Mouse (Mus musculus) intestine, embryonic 14.5 days (tissue): ENCODE results near the gene Riox1. TPM values are rescaled to one million over a fixed set of nuclear protein-coding genes. Genes with fewer than 3 reads are reported as not detected.

Source experiments
- ATAC-seq: fragments of 200-750 bp; cut with Nextera tagmentation; replicated peaks from 2 replicates; pipeline ENCODE4 v1.8.0; 2017; ENCODE audit warnings: low read depth, moderate number of reproducible peaks, moderate TSS enrichment, moderate library complexity; ENCODE audit not compliant: low FRiP score, low TSS enrichment
- DNase-seq: peaks from one replicate; pipeline ENCODE4 v3.0.0-alpha.2; 2018; ENCODE audit warnings: low spot score
- H3K27ac ChIP-seq: fragments of 300-500 bp; sonication (generic); 2 replicates; pipeline ENCODE4 v1.5.1; 2014; ENCODE audit warnings: low read depth, mild to moderate bottlenecking, control low read depth
- H3K27me3 ChIP-seq: fragments of 300-500 bp; sonication (generic); replicated peaks from 2 replicates; pipeline ENCODE4 v1.6.1; 2014; ENCODE audit warnings: low read length, control low read depth; ENCODE audit not compliant: control insufficient read depth, insufficient read depth
- H3K36me3 ChIP-seq: fragments of 300-500 bp; sonication (generic); 2 replicates; pipeline ENCODE4 v1.6.1; 2014; ENCODE audit warnings: low read length, control low read depth; ENCODE audit not compliant: control insufficient read depth, insufficient read depth
- H3K4me1 ChIP-seq: fragments of 300-500 bp; sonication (generic); replicated peaks from 2 replicates; pipeline ENCODE4 v1.6.1; 2014; ENCODE audit warnings: low read length, control low read depth, mixed read lengths; ENCODE audit not compliant: control insufficient read depth, insufficient read depth
- H3K4me2 ChIP-seq: fragments of 300-500 bp; sonication (generic); 2 replicates; pipeline ENCODE4 v1.6.1; 2014; ENCODE audit warnings: low read length
- H3K4me3 ChIP-seq: fragments of 300-500 bp; sonication (generic); 2 replicates; pipeline ENCODE4 v1.5.1; 2014; ENCODE audit warnings: low read depth, low read length, control low read depth, mixed read lengths
- H3K9ac ChIP-seq: fragments of 300-500 bp; sonication (generic); 2 replicates; pipeline ENCODE4 v1.6.1; 2014; ENCODE audit warnings: mild to moderate bottlenecking, low read length
- H3K9me3 ChIP-seq: fragments of 300-500 bp; sonication (generic); 2 replicates; pipeline ENCODE4 v1.6.1; 2016; ENCODE audit warnings: low read length, control low read depth; ENCODE audit not compliant: control insufficient read depth
- WGBS: fragments of 180-500 bp; shearing (Covaris S2); extraction: QIAGEN DNeasy Blood & Tissue Kit; methylation state at CpG from one replicate; pipeline ENCODE4 v1.1.7; 2014; 5-methylcytosine and 5-hydroxymethylcytosine counted together
- polyA plus RNA-seq: library from polyadenylated mRNA; unstranded; fragments of >200 nt; fragmentation: Nextera tagmentation; extraction: Ambion mirVana; gene quantifications from 2 replicates; pipeline ENCODE4 v1.2.1, GENCODE M21; 2014

Gene Riox1
- 13.0 and 17.2 TPM in 2 replicates for polyA plus RNA-seq

DNA sequence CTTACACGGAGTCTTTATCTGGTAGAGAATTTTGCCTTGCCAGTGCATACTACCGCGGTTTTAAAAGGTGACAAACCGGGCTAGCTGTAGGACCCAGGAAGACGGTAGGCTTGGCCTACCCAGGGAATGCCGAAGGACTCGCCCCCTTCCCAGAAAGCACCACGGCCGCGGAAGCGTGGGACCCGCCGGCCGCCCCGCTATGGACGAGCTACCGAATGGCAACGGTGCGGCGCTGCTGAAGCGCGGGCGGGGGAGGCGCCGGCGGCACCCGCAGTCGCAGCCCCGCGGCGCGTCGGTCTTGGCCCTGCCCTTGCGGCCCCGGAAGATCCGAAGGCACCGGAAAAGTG, at the start of gene Riox1:
Gene Riox1 (plus strand): TSS at position 116 of the 347 bp plus-strand sequence.
- ATAC-seq = peak; percentile 92
- H3K4me3 ChIP-seq = peak within 1 kb of the TSS; percentile 76

DNA sequence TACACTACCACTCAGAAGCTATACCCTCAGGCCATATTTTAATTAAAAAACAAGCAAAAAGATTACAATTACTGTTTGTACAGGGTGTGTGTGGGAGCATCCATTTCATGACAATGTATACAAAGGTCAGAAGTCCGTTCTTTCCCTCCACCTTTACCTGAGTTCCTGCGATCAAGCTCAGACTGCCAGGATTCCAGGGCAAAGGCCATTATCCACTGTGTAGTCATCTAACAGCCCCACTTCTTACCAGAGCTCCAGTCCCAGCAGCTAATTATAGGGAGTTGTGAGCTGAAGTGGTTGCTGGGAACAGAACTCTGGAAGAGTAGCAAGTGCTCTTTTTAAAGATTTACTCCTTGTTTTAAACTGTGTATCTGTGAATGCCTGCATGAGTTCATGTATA, 40.0 kb upstream of the Riox1 start:
- Histone ChIP-seq H3K27me3 (no peaks in the 10 kb centered on the region), H3K9me3 (no peaks in the 10 kb centered on the region)
- ATAC-seq = no peak

More for the DNA sequence above, at the start of gene Riox1:
- H3K27ac ChIP-seq = peak within 1 kb of the TSS; percentile 75
- DNase-seq = peak; percentile 91
- H3K4me2 ChIP-seq = peak within 1 kb of the TSS; percentile 91
- WGBS = under 1% methylated on average over 37 of the region's 37 CpGs
- peaks cover 14% of the 10 kb centered on the region for H3K36me3 ChIP-seq
- peaks cover 11% of the 10 kb centered on the region for H3K4me1 ChIP-seq
- H3K9me3 ChIP-seq = no peaks in the 10 kb centered on the region
- peak within 1 kb of the TSS; percentile 79 for H3K9ac ChIP-seq
- H3K27me3 ChIP-seq = no peaks in the 10 kb centered on the region

DNA sequence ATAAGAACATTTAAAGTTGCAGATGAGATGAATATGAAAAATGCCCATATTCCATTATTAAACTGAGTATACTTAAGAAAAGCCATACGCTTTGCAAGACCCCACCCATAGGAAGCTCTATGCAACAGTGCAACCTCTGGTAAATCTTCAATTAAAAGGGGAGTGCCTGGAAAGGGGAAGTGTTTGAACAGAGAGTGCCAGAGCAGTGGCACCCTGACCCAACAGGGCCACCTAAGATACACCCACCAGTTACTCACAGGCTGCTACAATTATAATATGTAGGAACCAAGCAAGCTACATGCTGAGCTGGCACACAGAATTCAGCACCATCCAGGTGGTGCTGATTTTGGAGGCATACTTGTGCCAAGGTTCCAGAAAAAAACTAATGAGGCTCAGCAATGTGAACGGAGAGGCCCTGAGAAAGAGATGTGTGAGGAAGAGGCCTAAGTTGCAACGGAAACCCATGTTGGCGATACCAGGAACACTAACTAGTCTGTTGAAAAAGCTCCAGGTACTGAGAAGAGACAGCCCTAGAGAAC, 36.1 kb upstream of the Riox1 start:
- no peaks in the 10 kb centered on the region for H3K27me3 ChIP-seq
- peaks cover 3% of the 10 kb centered on the region; the same call in 1 of the 2 replicates for H3K4me1 ChIP-seq
- no peaks in the 10 kb centered on the region for H3K9me3 ChIP-seq
- DNase-seq (no peak), ATAC-seq (no peak)
- 95% methylated on average over 4 of the region's 4 CpGs for WGBS
- 0 out of 2 replicates have a peak, but pooled peaks cover 9% of the 10 kb centered on the region for H3K36me3 ChIP-seq
- H3K9ac ChIP-seq = no peak overlapping the region
- no peak overlapping the region for H3K4me3 ChIP-seq
- H3K27ac ChIP-seq = no peak overlapping the region
- H3K4me2 ChIP-seq = no peak overlapping the region

More for the DNA sequence above, 40.0 kb upstream of the Riox1 start:
- H3K4me1 ChIP-seq = 0 out of 2 replicates have a peak, but pooled peaks cover 3% of the 10 kb centered on the region
- H3K27ac ChIP-seq = no peak overlapping the region
- 0 out of 2 replicates have a peak, but pooled peaks cover 5% of the 10 kb centered on the region for H3K36me3 ChIP-seq
- H3K9ac ChIP-seq = no peak overlapping the region
- H3K4me3 ChIP-seq = no peak overlapping the region
- DNase-seq = no peak
- no peak overlapping the region for H3K4me2 ChIP-seq
- 74% methylated on average over 2 of the region's 2 CpGs for WGBS

DNA sequence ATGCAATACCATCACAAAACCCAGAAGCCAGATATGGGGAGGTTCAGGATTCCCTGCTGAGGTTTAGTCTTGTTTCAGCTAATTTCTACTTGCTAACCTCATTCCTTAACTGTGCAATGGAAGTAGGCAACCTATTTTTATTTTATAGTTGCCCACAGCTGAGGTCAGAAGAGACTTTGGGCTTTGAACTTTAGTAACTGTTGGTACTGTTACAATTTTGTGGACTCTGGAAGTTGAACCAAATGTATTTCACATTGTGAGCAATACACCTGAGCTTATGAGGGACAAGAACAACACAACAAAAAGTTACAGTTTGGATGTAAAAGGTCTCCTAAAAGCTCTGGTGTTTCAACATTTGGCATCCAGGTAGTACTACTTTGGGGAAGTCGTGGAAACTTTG, 35.6 kb upstream of the Riox1 start:
- no peak for ATAC-seq
- 81% methylated on average over 1 of the region's 1 CpGs for WGBS

DNA sequence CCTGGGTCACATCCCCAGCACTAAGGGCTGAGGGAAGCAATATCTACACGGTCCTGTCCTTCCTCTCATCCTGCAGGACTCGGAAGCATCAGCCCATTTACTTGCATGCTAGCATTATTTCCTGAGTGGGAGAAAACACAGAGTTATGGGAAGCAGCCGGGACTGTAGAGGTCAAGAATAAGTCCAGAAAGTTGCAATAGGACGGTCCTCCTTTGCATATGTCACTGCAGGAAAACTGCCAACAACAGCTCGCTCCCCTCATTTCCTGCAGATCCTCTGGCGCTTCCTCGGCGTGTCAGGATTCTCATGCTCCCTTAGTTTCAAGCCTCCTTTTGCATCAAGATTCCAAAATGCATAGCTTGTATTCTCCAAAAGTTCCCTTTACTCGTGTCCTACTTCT, 33.5 kb upstream of the Riox1 start:
- Histone ChIP-seq H3K4me3 (no peak overlapping the region), H3K4me1 (peaks cover 8% of the 10 kb centered on the region), H3K9me3 (no peaks in the 10 kb centered on the region), H3K27ac (no peak overlapping the region), H3K27me3 (no peaks in the 10 kb centered on the region), H3K4me2 (no peak overlapping the region), H3K9ac (no peak overlapping the region), H3K36me3 (0 out of 2 replicates have a peak, but pooled peaks cover 9% of the 10 kb centered on the region)
- ATAC-seq (no peak), DNase-seq (no peak)
- 66% methylated on average over 9 of the region's 9 CpGs for WGBS

More for the DNA sequence above, 35.6 kb upstream of the Riox1 start:
- Histone ChIP-seq H3K4me3 (no peak overlapping the region), H3K9ac (no peak overlapping the region), H3K27ac (no peak overlapping the region), H3K36me3 (0 out of 2 replicates have a peak, but pooled peaks cover 9% of the 10 kb centered on the region), H3K4me1 (peaks cover 3% of the 10 kb centered on the region; the same call in 1 of the 2 replicates), H3K27me3 (no peaks in the 10 kb centered on the region), H3K9me3 (no peaks in the 10 kb centered on the region), H3K4me2 (no peak overlapping the region)
- DNase-seq = no peak

DNA sequence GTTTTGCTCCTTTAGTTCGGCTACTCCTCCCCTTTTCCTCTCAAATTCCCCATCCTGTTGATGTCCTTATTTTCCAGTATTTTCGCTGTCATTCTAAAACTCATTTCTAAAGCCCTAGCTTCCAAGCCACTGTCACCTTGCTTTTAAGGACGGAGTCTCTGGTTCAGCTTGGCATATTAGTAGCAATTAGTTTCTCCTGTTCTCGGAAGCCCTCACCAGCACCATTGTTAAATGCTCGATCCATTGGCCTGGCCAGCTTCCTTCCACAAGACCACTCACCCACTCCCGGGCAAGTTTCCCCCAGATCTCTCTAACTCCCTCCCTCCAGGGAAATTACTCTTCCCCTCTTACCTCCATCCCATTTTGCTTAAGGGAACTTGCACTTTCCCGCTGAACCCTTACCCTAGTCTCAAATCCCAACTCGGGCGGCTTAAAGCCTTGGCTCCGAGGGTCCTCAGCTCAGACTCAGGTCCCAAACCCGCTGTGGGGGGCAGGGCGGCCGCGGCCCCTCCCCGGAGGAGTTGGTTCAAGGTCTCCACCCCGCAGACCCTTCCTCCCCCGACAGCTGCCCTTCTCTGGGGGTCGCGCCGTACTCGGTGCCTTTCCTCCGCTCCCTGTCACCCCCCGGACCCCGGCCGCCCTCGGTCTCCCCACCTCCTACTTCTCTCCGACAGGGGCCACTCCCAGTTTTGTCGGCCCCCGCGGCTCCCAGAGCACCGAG, 29.5 kb upstream of the Riox1 start:
- H3K4me1 ChIP-seq = peaks cover 16% of the 10 kb centered on the region
- H3K9me3 ChIP-seq = no peaks in the 10 kb centered on the region
- DNase-seq (peak; percentile 67), ATAC-seq (no peak)
- no peaks in the 10 kb centered on the region for H3K27me3 ChIP-seq
- peak overlapping the region; percentile 69 for H3K4me2 ChIP-seq
- peak overlapping the region; percentile 87 for H3K4me3 ChIP-seq
- H3K27ac ChIP-seq = peak overlapping the region; percentile 86
- WGBS = under 1% methylated on average over 31 of the region's 31 CpGs
- H3K36me3 ChIP-seq = 0 out of 2 replicates have a peak, but pooled peaks cover 3% of the 10 kb centered on the region
- peak overlapping the region; percentile 86 for H3K9ac ChIP-seq

DNA sequence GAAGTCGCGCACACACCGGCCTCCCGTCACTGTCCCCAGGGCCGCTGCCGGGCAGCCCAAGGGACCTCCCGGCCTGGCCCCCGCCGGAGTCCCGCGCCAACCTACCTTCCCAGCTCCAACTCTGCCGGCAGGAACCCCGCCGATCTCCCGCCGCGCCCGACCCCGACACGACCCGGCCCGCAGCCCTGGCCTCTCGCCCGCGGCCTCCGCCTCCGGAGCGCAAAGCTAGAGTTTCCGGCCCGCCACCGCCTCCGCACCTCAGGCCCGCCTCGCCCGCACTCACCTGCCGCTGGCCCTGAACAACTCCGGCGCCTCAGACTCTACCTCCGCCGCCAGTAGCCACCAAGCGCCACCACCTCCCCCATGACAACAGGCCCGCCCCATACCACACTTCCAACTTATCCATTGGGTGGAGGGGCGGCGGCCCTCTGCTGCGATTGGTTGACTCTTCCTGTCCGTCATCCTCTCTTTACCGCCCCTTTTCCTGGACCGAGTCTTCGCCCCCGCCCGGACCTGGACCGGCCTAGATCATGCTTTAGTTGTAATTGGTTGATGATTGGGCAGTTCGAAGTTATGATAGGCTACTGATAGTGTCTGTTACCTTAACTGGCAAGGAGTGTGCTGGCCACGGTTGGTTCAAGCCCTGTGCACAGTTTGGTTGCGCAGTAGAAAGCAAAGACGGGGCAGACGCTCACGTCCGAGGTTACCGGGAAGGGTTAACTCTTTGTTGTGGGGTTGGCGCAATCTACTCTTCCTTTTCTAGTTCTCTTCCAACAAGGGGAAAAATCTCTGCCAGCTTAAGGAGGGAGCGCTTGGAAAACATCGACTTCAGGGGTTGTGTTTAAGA, 28.6 kb upstream of the Riox1 start, which contains the start of gene Numb:
Gene Numb (minus strand): TSS at position 400 of the 847 bp plus-strand sequence.
- 1% methylated on average over 60 of the region's 63 CpGs for WGBS
- H3K4me2 ChIP-seq = peak within 1 kb of the TSS; percentile 69
- H3K4me1 ChIP-seq = peaks cover 20% of the 10 kb centered on the region
- H3K9ac ChIP-seq = peak within 1 kb of the TSS; percentile 86
- H3K27me3 ChIP-seq = no peaks in the 10 kb centered on the region
- 0 out of 2 replicates have a peak, but pooled peaks cover 2% of the 10 kb centered on the region for H3K36me3 ChIP-seq
- peak; percentile 97 for DNase-seq
- ATAC-seq = peak; percentile 100
- H3K4me3 ChIP-seq = peak within 1 kb of the TSS; percentile 87
- no peaks in the 10 kb centered on the region for H3K9me3 ChIP-seq
- peak within 1 kb of the TSS; percentile 89 for H3K27ac ChIP-seq

DNA sequence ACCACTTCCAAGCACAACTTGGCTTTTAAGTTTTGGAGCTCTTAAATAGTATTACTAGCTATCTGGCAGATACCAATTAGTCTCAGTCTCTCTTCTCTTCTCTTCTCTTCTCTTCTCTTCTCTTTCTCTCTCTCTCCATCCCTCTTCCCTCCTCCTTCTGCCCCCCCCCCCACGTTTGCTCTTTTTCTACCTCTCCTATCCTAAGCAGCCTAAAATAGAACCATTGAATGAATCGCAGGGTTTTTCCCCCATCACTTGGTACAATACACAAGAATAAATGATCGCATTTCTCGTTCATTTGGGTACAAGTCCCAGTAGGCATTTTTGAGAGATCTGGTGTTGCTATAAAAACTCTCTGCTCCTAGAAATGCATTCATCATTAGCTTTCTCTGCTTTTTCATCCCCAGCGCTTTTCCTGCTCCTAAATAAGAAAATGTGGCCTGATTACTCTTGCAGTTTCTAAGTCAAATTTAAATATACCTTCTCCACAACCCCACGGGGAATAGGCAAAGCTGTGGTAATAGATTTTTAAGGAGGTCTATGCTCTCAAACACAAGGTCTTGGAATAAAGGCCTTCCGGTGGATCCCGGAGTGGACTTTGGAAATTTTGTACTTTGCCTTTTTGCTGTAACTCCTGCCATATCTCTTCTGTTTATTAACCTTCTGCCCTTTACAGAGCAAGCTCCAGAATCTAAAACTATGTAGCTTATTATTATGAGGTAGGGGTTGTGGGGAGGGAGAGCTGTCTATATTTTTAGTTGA, 27.5 kb upstream of the Riox1 start:
- DNase-seq (no peak), ATAC-seq (no peak)
- WGBS = 22% methylated on average over 8 of the region's 8 CpGs
- Histone ChIP-seq H3K36me3 (no peaks in the 10 kb centered on the region), H3K9ac (peak overlapping the region; percentile 74), H3K4me3 (peak overlapping the region; percentile 87), H3K27ac (peak overlapping the region; percentile 89), H3K9me3 (no peaks in the 10 kb centered on the region), H3K27me3 (no peaks in the 10 kb centered on the region), H3K4me1 (peaks cover 21% of the 10 kb centered on the region), H3K4me2 (peak overlapping the region; percentile 58)
